Mouse (Mus musculus): ENCODE measurements at regions not wholly inside any gene's neighbourhood (a gene's known extent, or its start where the extent isn't known, plus 50 kb on each side); places are given as distances from the start of the nearest gene placed in this dataset.

DNA sequence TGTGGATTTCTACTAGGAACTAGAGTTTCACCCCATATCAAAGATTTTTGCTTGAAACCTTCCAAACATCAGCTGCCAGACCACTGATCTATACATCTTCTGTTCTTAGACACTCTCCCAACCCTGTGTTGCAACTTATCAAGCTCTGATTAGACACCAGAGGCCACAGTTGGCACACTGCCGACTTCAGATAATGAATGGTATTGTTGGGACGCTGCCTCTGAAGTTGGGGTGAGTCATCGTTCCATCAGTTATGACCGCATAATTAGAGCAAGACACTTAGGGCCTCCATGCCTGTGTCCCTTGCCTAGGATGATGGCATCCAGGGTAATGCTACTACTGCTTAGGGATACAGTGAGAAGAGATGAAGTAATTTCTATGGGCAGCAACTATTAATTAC lies 84.3 kb upstream of the Phyhipl start:
- no peak for DNase-seq (ENCODE audit: low spot score in 2 of 2)

- no peak for DNase-seq (ENCODE audit: low spot score in 2 of 2)
Observed at GRCm38 (mm10) chr10:70739348-70739966, 83.7 kb upstream of the Phyhipl start.

GRCm38 (mm10) chr10:70738686-70739085 lies 82.9 kb upstream of the Phyhipl start:
- no peak for DNase-seq (ENCODE audit: low spot score in 2 of 2)

GRCm38 (mm10) chr10:70733956-70734355 lies 78.2 kb upstream of the Phyhipl start:
- DNase-seq (ENCODE audit: low spot score in 2 of 2), result no peak

GRCm38 (mm10) chr10:70733478-70733877 lies 77.7 kb upstream of the Phyhipl start:
- no peak for DNase-seq (ENCODE audit: low spot score in 2 of 2)

GRCm38 (mm10) chr10:70725091-70725490 lies 69.3 kb upstream of the Phyhipl start:
- no peak for DNase-seq (ENCODE audit: low spot score in 2 of 2)

DNA sequence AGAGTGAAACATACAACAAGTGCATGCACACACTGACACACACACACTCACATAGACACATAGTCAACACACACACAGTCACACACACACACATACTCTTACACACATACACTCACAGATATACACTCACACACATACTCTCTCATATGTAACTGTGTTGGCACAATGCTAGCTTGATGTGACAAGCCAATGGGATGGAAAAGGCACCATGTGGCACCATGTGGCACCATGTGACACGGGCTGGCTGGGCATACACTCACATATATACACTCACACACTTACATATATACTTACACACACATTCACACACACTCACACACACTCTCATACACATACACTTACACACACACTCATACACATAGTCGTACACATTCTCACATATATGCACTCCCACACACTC lies 67.0 kb upstream of the Phyhipl start:
- DNase-seq (ENCODE audit: low spot score in 2 of 2), result no peak

DNA sequence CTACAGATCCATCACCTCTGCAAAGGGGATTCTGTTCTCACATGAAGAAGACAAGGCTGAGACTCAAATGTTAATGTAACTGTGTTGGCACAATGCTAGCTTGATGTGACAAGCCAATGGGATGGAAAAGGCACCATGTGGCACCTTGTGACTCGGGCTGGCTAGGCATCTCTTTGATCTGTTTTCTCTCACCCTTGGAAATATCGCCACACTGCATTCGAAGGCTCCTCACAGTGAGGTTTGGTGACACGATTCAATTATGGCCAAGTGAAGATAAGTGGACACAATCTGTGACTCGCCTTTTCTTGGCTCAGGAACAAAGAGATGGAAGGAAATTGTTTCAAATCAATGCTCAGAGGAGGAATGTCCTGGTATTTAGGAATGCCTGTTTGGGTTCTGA lies 66.6 kb upstream of the Phyhipl start:
- no peak for DNase-seq (ENCODE audit: low spot score in 2 of 2)

DNA sequence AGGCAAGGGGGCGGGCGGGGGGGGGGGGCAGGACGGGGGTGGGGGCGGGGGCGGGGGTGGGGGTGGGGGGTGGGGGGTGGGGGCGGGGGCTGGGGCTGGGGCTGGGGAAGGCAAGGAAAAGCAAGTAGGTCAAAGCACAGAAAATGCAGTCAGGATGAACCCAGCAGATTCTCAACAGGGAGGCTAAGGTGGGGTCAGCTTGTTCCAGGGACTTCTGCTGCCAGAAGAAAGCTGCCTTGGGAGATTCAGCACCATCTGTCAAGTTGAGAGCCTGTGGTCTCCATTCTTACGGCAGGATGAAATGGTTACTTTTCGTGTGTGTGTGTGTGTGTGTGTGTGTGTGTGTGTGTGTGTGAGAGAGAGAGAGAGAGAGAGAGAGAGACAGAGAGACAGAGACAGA lies 61.7 kb upstream of the Phyhipl start:
- no peak for DNase-seq (ENCODE audit: low spot score in 2 of 2)

- peak; percentile 41 to 61 for DNase-seq (ENCODE audit: low spot score in 2 of 2)
Observed at GRCm38 (mm10) chr10:70717025-70717424, 61.3 kb upstream of the Phyhipl start.

DNA sequence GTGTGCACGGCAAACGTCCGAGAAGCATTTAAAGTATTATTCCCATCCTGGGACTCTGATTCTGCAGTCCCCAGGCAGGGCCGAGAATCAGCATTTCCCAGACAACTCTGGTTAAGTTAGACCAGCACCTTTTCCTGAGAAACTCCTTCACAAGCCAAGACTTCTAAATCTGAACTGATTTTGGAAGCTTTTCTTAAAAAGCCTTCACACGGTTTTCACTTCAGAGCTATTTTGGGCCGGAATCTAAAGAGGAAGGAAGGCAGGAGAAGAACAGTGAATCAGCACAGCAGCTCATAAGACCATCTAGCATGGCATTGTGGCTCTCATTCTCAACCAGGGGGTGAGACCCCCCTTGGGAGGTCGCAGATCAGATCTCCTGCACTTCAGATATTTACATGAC lies 57.5 kb upstream of the Phyhipl start:
- no peak for DNase-seq (ENCODE audit: low spot score in 2 of 2)

DNA sequence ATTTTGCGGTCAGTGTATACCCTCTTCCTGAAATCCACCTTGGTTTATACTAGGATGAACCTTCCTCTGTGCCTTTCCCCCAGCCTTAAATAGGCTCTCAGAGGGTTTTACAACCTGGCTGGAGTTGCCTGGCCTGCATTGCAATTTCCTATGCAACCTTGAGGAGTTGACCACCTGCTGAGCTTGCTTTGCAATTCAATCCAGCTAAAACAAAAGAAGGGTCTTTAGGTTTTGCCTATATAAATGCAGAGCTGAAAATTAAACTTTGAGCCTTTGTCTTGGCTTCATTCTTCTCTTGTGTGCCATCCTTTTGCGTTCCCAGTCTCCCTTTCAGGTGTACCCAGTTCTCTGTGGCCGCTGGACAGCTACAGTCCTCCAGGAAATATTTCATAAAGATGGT lies 53.0 kb upstream of the Phyhipl start:
- no peak for DNase-seq (ENCODE audit: low spot score in 2 of 2)

Measured in urinary bladder, postnatal 4 days (tissue).